Mouse (Mus musculus): ENCODE results near the gene Olfm2.
A peak's percentile ranks its signal among the peaks of the same experiment; 100 is the strongest.

Olfm2 gene

DNA sequence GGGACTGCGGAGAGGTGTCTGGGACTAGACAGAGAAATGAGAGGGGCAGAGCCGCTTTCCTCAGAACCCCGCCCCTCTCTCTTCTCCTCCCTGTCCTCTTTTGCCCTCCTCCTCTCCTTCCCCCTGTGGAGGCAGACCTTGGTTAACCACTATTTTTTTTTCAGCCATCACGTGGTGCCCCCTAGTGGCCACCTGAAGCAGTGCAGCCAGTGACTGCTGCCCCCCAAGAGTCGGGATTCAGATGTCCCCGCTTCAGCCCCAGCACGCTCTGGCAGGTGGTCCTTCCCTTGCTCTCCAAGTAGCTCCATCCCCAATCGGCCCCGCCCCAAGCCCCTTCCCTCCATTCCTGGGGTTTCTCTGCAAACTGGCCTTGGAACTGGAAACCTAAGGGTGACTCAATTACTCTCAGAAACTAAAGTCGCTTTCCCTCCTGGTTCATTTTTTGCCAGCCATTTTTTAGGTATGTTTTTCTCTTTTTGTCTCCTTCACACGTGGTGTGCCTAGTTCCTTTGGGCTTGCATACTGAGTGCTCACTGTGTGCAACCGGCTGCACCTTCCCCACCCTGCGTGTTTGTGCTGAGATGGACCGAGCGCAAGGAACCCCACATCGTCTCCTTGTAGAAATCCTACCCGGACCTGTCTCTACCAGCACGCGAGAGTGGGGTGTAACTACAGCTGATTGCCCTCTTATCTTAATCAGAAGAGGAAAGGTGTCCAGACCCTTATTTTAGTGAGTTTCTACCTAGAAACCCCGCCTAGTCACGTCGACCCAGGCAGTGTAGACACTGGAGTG lies 2.0 kb downstream of the Olfm2 start:
- DNase-seq, result peak; percentile 43

DNA sequence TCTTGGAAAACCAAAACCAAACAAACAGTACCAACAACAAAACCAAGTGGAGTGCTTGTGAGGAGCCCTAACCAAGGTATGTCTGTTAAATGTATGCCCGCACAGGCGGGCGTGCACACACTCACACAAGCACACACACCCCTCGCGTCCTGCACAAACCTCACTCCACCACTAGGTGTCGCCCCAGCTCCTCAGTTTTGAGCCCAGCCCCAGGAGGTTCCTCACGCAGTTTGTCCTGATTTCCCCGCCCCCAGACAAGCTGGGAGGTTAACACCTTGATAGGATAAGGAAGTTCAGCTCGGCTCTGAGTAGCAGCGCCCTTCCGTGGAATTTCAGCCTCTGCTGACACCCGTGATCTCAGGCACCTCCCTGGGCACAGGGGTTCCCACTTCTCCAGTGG lies 5.7 kb downstream of the Olfm2 start:
- DNase-seq, result peak; percentile 71

DNA sequence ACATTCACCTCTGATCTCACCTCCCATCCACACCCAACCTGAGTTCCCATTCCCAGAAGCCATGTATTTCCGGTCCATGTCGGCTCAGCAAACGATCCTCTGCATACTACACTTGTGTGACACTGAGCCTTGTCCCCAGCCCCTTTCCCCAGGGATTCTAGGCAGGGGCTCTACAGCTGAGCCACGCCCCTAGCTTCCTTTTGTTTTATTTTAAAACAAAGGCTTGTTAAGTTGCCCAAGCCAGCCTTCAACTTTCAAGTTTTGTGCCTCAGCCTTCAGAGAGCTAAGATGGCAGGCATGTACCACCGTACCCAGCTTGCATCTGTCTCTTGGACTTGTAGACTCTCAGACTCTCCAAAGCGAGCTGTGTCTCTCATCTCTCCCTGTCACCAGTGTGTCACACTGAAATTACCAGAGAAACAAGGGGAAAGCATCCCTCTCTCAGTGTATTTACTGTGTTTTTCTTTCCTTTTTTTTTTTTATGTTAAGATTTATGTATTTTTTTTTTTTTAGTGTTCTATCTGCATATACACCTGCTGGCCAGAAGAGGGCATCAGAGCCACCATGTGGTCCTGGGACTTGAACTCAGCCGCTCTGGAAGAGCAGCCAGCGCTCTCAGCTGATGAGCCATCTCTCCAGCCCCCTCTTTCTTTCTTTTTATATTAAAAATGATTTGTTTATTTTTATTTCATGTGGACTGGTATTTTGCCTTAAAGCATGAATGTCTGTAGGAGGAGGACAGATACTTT lies 7.7 kb downstream of the Olfm2 start:
- peak; percentile 22 for DNase-seq

- DNase-seq, result no peak
These were observed 8.9 kb downstream of the Olfm2 start for GRCm38 (mm10) chr9:20737227-20737626.

DNA sequence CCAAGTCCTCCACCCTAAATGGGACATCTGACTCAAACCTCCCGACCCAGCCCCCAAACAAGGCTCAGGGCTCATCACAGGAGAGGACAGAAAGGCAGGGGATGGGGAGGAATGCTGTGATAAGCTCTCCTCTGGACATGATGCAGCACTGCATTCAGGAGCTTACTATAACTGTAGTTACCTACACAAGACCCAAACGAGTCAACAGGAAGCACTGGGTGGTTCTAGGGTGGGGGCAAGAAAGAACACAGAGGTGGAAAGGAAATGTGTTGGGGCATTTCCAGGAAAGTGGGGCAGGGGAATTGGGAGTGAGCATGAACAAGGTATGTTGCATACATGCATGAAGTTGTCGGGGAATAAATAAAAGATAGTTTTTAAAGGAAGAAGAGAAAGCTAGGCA lies 11.5 kb downstream of the Olfm2 start:
- no peak for DNase-seq

GRCm38 (mm10) chr9:20731797-20732196 lies 14.4 kb downstream of the Olfm2 start:
- no peak for DNase-seq

DNA sequence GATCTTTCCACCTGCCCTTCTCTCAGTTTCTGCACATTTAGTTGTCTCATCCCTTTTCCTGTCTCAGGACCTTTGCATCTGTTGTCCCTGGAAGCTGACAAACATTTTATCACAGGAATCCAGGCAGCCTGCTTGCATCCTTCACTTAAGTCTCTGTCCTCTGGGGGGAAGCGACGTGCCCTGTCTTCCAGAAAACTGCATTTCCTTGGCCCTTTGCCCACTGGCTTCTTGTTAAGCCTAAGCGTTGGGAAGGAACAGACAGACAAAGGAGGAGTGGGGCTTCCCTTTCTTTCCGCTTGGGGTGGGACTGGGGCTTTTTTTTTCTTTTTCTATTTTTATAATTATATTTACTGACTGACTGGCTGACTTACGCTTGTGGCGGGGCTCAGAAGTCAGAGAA lies 16.7 kb downstream of the Olfm2 start:
- DNase-seq, result no peak

- peak; percentile 68 for DNase-seq
These were observed 18.5 kb downstream of the Olfm2 start for GRCm38 (mm10) chr9:20727601-20728113.

GRCm38 (mm10) chr9:20726859-20727600 lies 19.1 kb downstream of the Olfm2 start:
- DNase-seq, result no peak

DNA sequence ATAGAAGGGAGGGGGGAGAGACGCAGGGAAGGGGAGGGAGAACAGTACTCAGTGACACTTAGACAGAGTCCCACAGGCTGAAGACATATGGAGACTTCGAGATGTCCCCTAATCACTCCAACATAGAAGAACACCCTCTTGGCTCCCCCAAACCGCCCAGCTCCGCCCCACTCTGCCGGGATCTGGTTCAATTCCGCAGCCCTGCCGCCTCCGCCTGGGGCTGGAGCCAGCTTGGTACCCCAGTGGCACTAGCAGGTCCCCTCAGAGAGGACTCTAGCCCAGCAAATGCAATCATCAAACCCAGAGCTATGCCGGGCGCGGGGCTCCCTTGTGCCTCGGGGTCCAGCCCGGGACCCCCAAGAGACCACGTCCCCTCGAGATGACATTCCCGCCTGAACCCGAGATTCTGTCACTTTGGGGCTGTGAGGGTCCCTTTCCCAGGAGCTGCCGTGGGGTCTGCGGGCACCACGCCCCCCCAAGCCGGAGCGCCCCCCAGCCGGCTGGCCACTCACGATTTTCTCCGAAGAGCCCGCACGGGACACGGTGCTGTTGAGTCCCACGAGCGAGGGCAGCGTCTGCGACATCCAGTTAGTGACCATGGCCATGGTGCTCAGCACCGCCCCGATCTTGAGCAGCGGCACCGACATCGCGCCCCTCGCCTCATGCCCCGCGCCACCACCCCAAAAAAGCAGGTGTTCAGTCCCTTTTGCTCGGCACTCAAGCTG lies 19.9 kb downstream of the Olfm2 start:
- peak; percentile 5 for DNase-seq

- DNase-seq, result no peak
These were observed 24.6 kb downstream of the Olfm2 start for GRCm38 (mm10) chr9:20721582-20721981.

DNA sequence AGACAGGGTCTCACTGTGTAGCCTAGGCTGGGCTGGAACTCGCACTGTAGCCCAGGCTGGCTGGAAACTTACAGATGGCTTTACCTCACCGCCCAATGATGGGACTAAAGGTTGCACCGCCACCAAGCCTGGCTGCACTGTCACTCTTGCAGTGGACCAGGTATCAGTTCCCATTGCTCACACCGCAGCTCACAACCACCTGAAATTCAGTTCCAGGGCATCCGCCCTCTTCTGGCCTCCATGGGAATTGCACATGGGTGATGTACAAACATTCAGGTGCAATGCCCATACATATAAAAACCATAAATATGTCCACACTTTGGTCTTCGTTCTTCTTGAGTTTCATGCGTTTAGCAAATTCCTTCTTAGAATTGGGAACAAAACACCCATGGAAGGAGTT lies 30.8 kb downstream of the Olfm2 start:
- peak; percentile 22 for DNase-seq

DNA sequence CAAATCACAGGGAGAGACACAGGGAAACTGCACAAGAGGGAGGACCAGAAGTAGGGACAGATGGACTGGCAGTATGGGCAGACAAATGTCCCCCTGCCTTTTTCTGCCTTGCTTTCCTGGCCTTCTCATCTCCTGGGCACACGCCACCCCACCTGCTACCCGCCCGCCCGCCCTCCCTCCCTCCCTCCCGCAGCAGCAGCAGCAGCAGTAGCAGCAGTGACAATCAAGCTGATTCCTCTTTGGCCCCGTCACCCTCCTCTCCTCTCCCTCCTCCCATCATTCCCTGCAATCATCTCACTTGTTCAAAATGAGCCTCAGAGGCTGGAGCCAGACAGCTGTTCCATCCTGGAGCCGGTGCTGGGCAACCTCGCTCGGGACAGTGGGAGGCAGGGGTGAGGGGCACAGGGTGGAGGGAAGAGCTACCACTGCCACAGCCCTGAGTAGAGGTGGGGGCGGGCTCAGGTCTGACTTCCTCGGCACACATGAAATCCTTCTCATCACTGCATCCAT lies 32.6 kb downstream of the Olfm2 start:
- DNase-seq, result no peak

GRCm38 (mm10) chr9:20712934-20713477 lies 33.1 kb downstream of the Olfm2 start:
- DNase-seq, result no peak

- no peak for DNase-seq
These were observed 35.7 kb downstream of the Olfm2 start for GRCm38 (mm10) chr9:20710471-20710870.

- peak; percentile 49 for DNase-seq
These were observed 40.2 kb downstream of the Olfm2 start for GRCm38 (mm10) chr9:20705981-20706380.

- no peak for DNase-seq
These were observed 40.7 kb downstream of the Olfm2 start for GRCm38 (mm10) chr9:20705420-20705819.

GRCm38 (mm10) chr9:20703832-20704380 lies 42.2 kb downstream of the Olfm2 start:
- DNase-seq, result no peak

- DNase-seq, result no peak
These were observed 48.7 kb downstream of the Olfm2 start for GRCm38 (mm10) chr9:20697466-20697865.

GRCm38 (mm10) chr9:20696107-20696712 lies 49.9 kb downstream of the Olfm2 start:
- no peak for DNase-seq

GRCm38 (mm10) chr9:20694721-20695235 lies 51.4 kb downstream of the Olfm2 start:
- DNase-seq, result no peak
